Mouse (Mus musculus): ENCODE results near the gene Pam.
A peak's percentile ranks its signal among the peaks of the same experiment; 100 is the strongest.

Pam gene

DNA sequence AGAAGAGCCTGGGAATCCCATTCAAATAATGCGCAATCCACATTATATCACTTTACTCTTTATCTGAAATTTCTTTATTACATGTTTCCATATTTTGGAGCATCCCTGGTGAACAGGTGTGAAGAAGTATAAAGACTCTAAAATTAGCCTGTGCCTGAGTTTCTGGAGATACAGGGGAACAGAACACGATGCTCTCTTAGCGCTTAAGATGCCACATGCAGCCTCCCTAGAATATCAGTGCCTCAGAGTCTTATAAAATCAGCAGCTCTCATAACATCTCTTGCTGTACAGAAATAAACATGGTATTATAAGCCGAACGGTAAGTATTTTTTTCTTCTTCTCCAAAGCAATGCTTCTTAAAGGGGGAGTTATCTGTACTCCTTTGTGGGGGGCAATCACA, 267.4 kb downstream of the Pam start:
- DNase-seq (ENCODE audit: low spot score in 2 of 2): no peak

DNA sequence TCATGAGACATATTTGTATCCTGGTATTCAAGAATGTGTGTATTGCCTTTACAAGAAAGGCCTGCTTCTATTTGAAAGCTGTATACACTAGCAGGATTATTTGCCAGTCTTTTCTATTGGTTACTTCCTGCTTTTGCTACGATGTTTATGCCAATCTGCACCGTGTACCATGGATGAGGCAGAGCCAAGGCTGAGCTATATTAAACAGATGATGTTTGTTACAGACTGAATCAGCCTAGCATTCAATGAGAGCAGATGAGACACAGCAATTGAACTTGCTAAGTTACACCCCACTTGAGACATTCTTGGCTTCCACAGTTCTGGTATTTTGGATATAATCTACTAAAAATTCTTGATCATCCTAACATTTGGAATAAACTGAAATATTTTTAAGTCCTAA, 267.9 kb downstream of the Pam start:
- no peak for DNase-seq (ENCODE audit: low spot score in 2 of 2)

DNA sequence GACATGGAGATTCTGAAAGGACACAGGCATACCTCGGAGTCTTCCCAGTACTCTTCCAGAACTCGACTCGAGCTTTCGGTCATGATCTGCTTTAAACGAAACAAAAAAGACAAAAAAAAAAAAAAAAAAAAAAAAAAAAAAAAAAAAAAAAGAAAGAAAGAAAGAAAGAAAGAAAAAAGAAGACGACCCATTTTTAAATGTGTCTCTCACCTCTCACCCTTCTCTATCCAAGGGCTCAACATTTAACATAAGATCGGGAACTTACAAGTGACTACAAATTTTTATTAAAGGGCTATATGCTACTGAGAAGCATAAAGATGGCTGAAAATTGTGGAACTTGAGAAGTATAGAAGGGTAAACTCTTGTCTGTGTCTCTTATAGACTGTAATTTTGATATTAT, 272.5 kb downstream of the Pam start:
- DNase-seq (ENCODE audit: low spot score in 2 of 2): no peak

DNA sequence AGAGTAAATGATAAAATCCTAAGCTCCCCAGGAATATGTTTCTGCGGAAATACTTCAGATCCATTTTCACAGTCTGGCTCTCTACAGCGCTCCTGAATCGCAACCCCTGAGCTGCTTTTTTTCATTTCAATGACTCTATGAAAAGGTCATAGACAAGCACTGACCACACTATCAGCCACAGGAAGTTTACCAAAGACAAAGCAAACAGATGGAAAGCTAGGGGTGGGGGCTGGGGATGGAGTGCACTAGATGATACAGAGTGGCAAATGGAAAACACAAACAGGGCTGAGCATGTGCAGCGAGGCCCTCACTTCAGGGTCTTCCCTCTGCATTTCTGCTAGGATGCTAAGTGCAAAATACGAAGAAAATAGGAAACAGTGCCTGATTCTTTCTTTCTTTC, 273.2 kb downstream of the Pam start:
- DNase-seq (ENCODE audit: low spot score in 2 of 2): no peak

DNA sequence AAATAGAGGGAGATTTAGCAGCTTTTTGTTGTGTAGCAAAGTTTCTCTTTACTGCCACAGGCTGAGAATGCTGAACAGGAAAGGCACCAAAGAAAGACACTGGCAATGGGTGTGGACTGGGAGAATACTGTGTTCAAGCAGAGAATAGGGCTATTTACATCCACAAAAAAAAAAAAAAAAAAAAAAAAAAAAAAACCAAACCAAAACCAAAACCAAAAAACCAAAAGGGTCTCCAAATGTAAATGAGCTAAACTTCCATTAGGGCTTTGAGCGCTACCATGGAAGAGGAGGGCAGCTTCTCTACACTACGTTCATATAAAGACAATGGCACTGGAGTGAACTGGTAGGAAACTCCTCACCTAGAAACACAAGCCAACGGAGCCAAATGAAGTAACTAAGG, 274.2 kb downstream of the Pam start:
- no peak for DNase-seq (ENCODE audit: low spot score in 2 of 2)

DNA sequence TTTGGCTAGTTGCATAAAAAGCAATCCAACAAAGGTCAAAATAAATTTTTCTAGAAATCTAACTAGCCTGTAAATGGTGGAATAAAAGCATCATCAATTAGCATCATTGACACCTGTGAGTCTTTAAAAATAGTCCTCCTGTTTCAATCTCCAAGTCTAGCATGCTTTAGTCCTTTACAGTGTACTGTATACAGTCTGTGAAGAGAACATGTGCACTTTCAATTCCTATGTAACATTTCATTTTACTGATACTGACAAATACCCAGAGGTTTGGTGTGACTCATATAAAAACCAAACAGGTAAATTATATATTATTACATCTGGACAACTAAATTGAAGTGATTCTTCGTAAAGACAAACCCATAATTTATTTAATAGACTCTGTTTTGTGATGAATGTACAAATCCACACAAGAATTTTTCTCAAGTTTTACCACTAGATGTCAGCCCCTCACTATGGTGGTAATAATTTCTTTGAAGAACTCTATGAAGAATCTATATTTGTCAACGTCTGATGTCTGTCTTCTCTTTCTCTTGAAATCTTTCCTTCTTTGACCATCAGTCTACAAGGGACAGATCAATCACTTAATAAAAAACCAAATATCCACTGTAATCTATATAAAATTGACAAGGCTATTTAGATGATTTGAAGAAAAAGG, 286.1 kb downstream of the Pam start:
- DNase-seq (ENCODE audit: low spot score in 2 of 2): no peak

DNA sequence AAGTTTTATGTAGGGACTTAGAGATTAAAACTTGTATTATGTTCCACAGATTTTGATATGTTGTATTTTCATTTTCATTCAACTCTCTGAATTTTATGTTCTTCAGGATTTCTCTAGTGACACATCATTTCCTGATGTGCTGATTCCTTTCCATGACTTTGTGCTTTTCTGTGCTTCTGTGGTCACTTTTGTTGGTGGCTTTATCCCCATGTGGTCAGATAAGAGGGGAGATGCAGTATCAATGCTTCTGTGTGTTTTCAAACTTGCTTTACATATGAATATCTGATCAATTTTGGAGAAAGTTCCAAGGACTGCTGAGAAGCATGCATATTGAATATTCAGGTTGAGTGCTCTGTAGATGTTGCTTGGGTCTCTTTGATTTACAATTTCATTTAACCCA, 290.9 kb downstream of the Pam start:
- DNase-seq (ENCODE audit: low spot score in 2 of 2): no peak

DNA sequence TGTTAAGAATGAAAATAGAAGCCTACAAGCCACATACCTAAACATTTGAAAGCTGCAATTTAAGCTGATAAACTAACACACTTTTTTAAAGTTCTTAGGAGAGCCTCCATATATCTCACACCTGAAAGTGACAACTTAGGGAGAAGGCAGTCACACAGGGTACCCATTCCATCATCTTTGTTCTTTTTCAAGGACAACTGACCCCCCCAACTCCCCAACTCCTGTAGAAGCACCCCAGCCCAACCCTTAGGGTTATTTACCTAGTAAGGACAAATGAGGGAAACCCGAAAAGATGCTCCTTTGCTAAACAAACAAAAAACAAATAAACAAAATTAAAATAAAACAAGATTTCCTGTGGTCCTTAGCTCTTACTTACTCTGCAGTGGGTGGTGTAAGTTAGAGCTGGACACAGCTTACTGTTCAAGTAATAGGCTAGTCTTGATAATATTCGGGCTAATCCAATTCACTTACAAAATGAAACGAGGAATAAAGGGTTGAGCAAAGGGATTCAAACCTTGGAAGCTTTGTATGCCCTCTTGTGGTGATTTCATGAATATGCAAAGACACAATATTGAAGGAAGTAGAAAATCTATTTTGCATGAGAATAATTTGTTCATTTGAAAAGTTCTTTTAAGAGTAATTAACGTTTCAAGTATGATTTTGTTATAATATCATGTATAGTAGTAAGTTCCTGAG, 293.1 kb downstream of the Pam start:
- DNase-seq (ENCODE audit: low spot score in 2 of 2): no peak

DNA sequence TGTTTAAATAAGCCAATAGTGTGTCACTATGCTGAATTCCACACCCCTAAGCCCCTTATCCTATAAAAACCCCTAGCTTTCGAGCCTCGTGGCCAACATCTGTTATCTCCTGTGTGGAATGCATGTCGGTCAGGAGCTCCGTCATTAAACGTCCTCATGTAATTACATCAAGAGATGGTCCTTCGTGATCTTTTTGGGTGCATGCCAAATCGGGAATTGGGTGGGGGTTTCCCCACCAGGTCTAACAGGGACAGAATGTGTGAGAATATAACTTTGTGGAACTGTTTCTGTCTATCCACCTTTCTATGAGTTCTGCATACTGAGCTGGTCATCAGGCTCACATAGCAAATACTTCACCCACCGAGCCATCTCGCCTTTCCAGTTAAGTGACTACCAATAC, 299.5 kb downstream of the Pam start:
- DNase-seq (ENCODE audit: low spot score in 2 of 2): no peak

DNA sequence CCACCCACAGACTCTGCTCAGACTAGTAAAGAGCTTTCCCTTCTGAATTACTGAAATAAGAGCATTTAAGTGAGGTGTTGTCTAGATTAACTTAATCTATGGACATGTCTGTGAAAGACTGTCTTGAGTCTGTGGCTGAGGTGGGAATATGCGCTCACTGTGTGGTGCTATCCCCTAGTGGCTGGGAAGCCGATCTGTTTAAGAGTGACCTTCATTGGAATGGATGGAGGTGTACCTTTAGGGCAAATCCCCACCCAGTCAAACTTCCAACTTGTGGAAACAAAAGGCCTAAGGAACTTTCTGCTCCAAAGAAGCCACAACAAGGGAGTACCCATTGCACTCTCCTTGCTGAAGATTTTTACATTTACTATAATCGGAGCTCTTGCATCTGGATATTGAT, 301.3 kb downstream of the Pam start:
- no peak for DNase-seq (ENCODE audit: low spot score in 2 of 2)

DNA sequence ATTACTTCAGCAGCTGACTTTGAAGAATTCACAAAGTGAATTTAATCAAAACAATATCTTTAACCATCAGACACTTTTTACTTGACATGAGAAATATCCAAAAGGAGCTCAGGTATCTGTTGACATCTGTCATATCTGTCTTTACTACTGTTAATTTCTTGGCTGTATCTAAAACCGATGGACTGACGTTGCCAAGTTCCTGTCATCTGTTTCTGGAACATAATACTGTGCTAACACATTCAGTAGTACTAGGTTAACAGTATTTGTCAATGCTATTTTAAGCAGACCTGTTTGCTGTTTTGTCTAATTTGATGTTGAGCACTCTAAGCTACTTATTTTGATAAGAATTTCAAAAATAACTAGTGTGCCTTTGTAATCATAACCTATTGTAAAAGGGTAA, 307.0 kb downstream of the Pam start:
- no peak for DNase-seq (ENCODE audit: low spot score in 2 of 2)

DNA sequence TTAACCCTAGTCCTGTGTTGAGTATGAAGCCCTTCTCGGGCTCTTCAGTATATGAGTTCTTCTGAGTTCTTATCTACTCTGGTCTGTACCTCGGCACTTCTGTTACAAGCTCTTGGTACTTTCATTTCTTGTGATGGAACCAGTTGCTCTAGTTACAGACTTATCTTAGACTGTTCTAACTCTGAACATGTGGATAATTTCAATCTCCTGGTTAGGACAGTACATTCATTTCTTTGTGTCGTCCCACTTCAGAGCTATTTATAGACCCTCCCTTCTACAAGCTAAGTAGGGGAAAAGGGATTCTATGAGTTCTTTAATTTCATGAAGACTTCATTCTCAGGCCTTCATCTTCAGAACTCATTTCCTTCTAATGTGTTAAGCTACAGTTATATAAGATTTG, 307.8 kb downstream of the Pam start:
- no peak for DNase-seq (ENCODE audit: low spot score in 2 of 2)

DNA sequence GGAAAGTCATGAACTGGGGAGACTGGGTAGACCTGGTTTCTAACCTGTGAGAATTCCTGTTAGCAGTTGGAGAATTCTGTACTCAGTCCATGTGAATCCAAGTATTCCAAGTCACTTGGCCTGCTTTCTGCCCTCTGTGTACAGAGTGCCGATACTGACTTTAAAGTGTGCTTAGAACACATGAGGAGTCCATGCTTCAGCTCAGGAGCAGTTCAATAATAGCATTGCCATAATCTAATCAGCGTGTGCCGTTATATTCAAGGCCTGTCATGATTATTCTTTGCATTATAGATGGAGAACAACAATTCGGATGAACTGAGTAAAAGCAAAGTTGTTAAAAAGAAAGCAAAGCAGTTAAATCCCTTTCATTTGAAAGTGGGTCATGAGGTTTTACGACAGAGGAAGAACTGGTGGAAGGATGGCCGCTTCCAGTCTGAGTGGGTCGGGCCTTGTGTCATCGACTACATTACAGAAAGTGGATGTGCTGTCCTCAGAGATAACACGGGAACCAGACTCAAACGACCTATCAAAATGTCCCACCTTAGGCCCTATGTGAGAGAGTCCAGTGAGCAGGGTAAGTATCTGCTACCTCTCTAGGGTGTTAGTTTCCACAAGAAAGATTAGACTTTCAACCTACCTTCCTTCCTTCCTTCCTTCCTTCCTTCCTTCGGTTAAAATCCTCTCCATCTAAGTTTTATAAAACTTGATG, 309.6 kb downstream of the Pam start:
- no peak for DNase-seq (ENCODE audit: low spot score in 2 of 2)

DNA sequence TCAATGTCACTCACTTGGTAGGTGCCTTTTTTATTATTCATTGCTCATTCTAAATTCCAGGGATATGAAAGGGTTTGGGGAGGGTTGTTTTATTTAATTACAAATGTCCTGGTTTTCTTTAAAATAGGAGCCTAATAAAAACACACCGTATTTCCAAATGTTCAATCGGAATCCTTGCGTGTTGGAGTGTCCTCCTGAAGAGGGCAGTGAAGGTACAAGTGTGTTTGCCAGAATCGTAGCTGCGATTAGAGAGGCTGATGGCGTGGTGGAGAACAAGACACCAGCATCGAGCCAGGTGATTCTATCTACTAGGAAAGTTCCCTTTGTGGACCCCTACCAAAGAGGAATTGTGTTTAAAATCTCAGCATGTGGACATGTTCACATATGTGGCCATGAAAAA, 310.5 kb downstream of the Pam start:
- no peak for DNase-seq (ENCODE audit: low spot score in 2 of 2)

DNA sequence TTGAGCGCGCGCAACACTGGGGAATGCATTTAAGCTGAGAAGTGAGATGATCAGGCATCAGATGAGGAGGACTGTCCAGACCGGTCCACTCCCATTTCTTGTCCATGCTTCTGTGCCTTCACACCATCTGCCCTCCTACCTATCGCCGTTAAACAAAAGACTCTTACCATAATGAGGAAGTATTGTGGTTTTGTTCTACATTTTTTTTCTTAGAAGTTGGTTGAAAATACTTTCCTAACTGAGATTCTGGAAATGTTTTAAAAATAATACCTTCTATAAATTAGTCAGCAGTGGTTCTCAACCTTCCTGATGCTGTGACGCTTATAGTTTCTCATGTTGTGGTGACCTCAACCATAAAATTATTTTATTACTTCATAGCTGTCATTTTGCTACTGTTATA, 313.8 kb downstream of the Pam start:
- DNase-seq (ENCODE audit: low spot score in 2 of 2): no peak

DNA sequence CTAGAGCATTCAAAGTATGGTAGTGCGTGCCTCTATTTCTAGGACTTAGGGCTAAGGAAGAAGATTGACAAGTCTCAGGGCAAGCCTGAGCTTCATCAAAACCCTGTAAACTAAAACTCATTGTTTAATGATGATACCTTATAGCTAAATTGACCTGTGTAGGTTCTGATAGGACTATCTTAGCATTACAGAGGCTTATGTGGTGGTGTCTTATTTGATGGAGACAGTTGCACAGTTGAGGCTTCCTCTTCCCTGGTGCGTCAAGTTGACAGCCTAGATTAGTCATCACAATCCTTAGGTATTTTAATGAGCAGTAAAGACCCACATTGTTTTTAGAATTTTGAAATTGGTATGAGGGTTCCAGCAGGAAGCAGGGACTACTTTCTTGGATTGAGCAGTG, 321.5 kb downstream of the Pam start:
- no peak for DNase-seq (ENCODE audit: low spot score in 2 of 2)

DNA sequence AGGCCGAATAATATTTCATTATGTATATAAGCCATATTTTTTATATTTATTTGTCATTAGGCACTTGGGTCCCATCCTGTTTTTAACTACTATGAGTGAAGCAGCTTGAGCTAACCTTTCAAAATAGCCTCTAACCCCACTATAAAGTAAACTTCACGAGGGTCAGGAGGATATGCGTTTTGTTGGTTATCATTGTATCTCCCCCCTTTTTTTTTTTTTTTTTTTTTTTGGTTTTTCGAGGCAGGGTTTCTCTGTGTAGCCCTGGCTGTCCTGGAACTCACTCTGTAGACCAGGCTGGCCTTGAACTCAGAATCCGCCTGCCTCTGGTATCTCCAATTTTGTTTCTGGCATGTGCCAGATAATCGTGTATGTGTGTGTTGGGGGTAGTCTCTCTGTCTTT, 322.1 kb downstream of the Pam start:
- no peak for DNase-seq (ENCODE audit: low spot score in 2 of 2)

DNA sequence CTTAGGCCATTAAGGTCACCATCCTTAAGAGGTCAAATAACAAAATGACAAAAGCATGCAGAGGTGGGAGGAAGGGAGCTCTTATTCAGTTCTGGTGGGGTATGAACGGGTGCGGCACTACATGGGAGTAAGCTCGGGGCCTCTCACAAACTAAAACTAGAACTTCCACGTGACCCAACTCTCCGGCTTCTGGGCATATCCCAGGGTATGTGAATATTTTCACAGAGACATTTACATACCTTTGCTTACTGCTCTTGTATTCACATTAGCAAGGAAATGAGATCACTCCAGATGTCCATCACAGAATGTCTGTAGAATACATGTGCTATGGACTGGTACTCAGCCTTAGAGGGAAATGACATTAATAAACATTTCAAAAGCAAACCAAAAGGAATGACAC, 323.7 kb downstream of the Pam start:
- DNase-seq (ENCODE audit: low spot score in 2 of 2): no peak

DNA sequence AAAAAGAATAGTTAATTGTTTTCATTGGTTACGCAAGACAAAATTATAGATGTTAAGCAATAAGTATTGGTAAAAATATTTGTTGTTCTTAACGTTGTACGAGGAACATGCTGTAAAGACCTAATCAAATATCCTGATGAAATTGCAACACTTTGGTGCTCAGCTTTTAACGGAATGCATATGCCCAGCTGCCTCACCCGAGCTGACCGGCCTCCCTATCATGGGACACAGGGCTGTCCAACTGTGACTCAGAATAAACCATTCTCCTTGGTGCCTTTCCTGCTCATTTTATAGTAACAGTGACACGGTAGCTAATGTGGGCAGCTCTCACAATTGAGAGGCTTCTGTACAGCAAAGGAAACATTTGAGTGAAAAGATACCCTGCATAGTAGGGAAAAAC, 324.3 kb downstream of the Pam start:
- DNase-seq (ENCODE audit: low spot score in 2 of 2): no peak

DNA sequence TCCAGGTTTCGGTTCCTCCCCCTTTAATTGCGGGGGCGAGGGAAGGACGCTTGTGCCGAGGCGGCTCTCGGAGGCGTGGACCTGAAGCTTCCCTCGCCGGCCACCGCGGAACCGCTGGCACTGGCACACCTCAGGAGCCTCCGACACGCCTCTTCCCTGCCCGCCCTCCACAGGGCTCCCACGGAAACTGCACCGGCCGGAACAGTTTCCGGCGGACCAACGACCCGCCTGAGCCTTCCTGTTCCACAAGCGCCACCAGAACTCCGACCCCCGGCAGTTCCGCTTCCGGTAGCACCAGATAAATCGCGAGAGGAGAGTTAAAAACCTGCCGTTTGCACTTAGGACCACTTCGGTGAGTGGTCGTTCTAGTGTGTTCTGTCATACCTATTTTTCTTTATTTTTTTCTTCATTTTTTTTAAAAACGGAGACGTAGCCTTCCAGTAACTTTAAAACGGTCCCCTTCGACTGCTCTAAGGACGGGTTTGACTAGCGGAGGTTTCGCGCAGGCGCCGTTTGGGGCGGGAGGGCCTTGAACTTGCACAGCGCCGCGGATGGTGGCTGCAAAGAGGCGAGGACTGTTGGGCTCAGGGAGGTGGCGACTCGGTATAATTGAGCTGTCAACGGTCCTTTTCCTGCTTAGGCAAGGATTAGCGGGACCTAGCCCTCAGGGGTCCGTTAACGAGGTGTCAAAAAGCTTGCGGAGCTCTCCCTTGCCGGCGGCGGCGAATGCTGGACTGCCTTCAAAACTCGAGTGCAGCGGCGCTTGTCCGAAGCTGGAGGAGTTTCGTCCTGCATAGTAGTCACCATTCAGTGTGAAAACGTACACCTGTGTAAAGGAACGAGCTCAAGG, 325.3 kb downstream of the Pam start, which contains the start of the genes Gin1 and Ppip5k2:
Gin1 (plus strand) TSS at position 269 of the 850 bp plus-strand sequence.
Ppip5k2 (minus strand) TSS at position 508 of the 850 bp plus-strand sequence.
- peak; percentile 90 for DNase-seq (ENCODE audit: low spot score in 2 of 2)

DNA sequence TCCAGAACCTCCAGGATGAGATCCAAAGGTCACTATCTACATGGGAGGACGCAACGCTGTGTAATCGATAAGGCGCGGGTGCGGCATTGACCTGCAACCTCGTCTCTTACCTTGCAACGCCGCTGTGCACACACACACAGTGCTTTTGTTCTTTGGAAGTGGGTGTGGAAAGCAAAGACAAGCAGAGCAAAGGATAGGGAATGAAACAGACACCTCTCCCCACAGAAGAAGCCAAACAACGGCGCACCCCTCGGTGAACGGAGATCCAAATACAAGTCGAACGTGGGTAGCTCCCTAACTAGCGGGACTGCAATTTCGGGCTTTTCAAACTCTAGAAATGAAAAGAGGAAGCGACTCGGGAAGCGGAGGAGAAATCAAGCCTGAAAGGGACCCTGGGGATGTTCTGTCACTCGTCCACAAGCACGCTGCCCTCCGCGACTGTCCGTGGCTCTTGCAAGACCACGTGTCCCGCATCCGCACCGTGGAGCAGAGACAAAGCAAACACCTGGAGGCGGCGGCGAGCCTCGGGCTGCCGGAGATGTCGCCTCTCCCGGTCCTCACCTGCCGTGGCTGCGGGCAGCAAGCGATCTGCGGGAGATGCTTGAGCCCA, 326.0 kb downstream of the Pam start:
- DNase-seq (ENCODE audit: low spot score in 2 of 2): no peak

DNA sequence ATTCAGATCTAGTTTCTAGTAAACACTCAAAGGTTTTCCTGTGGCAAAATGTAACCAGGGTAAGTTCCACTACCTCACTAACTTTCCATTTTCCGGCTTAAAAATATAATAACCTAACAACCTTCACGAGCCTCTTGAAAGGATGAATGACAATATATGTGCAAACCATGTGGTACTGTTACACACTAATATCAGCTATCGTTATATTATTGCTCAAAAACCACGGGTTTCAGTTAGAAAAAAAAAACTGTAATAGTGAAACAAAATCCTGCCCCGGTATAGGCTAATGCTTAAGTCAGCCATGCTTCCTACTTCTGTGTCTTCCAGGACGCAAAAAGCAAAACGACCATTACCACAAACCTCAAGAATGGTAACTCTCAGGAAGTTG, 326.5 kb downstream of the Pam start:
- DNase-seq (ENCODE audit: low spot score in 2 of 2): no peak
